Mouse (Mus musculus) limb, embryonic 14.5 days (tissue): ENCODE measurements around the gene Fam129a. TPM values are rescaled to one million over a fixed set of nuclear protein-coding genes. Genes with fewer than 3 reads are reported as not detected.

ENCODE experiments used
- ATAC-seq: fragments of 200-750 bp; cut with Nextera tagmentation; 2 replicates; pipeline ENCODE4 v1.8.0; 2017; ENCODE audit warnings: low read depth, moderate number of reproducible peaks, moderate TSS enrichment; ENCODE audit not compliant: low FRiP score
- DNase-seq: peaks from one replicate; pipeline ENCODE4 v3.0.0-alpha.2; 2015; ENCODE audit warnings: low spot score
- H3K27ac ChIP-seq: fragments of 300-500 bp; sonication (generic); replicated peaks from 2 replicates; pipeline ENCODE4 v1.5.1; 2014; ENCODE audit warnings: low read depth, mild to moderate bottlenecking, low read length, moderate library complexity, mixed read lengths
- H3K27me3 ChIP-seq: fragments of 300-500 bp; sonication (generic); 2 replicates; pipeline ENCODE4 v1.6.1; 2014; ENCODE audit warnings: low read length, mixed read lengths; ENCODE audit not compliant: control insufficient read depth, insufficient read depth
- H3K36me3 ChIP-seq: fragments of 300-500 bp; sonication (generic); 2 replicates; pipeline ENCODE4 v1.6.1; 2014; ENCODE audit warnings: mild to moderate bottlenecking, low read length, moderate library complexity, mixed read lengths; ENCODE audit not compliant: control insufficient read depth, insufficient read depth
- H3K4me1 ChIP-seq: fragments of 300-500 bp; sonication (generic); 2 replicates; pipeline ENCODE4 v1.6.1; 2014; ENCODE audit warnings: antibody characterized with exemption, low read length, mixed read lengths; ENCODE audit not compliant: control insufficient read depth, insufficient read depth
- H3K4me2 ChIP-seq: fragments of 300-500 bp; sonication (generic); replicated peaks from 2 replicates; pipeline ENCODE4 v1.6.1; 2014; ENCODE audit warnings: low read depth, mild to moderate bottlenecking, low read length, moderate library complexity; ENCODE audit not compliant: severe bottlenecking
- H3K4me3 ChIP-seq: fragments of 300-500 bp; sonication (generic); replicated peaks from 2 replicates; pipeline ENCODE4 v1.5.1; 2014; ENCODE audit warnings: low read length
- H3K9ac ChIP-seq: fragments of 300-500 bp; sonication (generic); 2 replicates; pipeline ENCODE4 v1.6.1; 2014; ENCODE audit warnings: mild to moderate bottlenecking, low read depth, low read length, moderate library complexity; ENCODE audit not compliant: severe bottlenecking
- H3K9me3 ChIP-seq: fragments of 300-500 bp; sonication (generic); 2 replicates; pipeline ENCODE4 v1.6.1; 2016; ENCODE audit warnings: low read length; ENCODE audit not compliant: control insufficient read depth
- POLR2A ChIP-seq: fragments of 200-500 bp; IDR thresholded peaks from 2 replicates; pipeline ENCODE4 v1.8.0; 2012; ENCODE audit warnings: inconsistent platforms, mild to moderate bottlenecking, moderate library complexity, borderline replicate concordance; ENCODE audit not compliant: insufficient read depth, insufficient read length; ENCODE audit errors: extremely low read depth
- WGBS: fragments of 180-500 bp; shearing (Covaris S2); extraction: QIAGEN DNeasy Blood & Tissue Kit; methylation state at CpG from one replicate; pipeline ENCODE4 v1.1.7; 2014; 5-methylcytosine and 5-hydroxymethylcytosine counted together
- polyA plus RNA-seq, 2 experiments: library from polyadenylated mRNA; depleted of rRNA in 1 of 2; stranded (reverse) in 1 of 2; unstranded in 1 of 2; fragments of >200 nt; fragmentation: Nextera tagmentation in 1 of 2; extraction: Ambion mirVana in 1 of 2; gene quantifications; 2 replicates each; pipeline versions ENCODE4 v1.2.1 to v1.2.3; 2012 to 2014

The Fam129a gene
- polyA plus RNA-seq, 2 experiments, result 11.1 to 14.7 TPM

- WGBS, result 38% methylated on average over 6 of the region's 6 CpGs
- no peak for ATAC-seq
- H3K27me3 ChIP-seq, result no peaks in the 10 kb centered on the region
Observed at GRCm38 (mm10) chr1:151563893-151564292, 7.1 kb upstream of the Fam129a start.

GRCm38 (mm10) chr1:151564377-151564776 lies 6.6 kb upstream of the Fam129a start:
- H3K27me3 ChIP-seq, result no peaks in the 10 kb centered on the region
- 11% methylated on average over 12 of the region's 12 CpGs for WGBS
- TF ChIP-seq POLR2A, result no peak
- no peak overlapping the region for H3K27ac ChIP-seq
- no peak overlapping the region for H3K4me2 ChIP-seq
- 0 out of 2 replicates have a peak, but pooled peaks cover 5% of the 10 kb centered on the region for H3K4me1 ChIP-seq
- H3K9ac ChIP-seq, result no peak overlapping the region
- H3K9me3 ChIP-seq, result no peaks in the 10 kb centered on the region
- no peaks in the 10 kb centered on the region for H3K36me3 ChIP-seq
- ATAC-seq (peak; percentile 82; the same call in 1 of the 2 replicates), DNase-seq (peak; percentile 86)
- H3K4me3 ChIP-seq, result no peak overlapping the region

More at GRCm38 (mm10) chr1:151563893-151564292, 7.1 kb upstream of the Fam129a start:
- no peak for TF ChIP-seq POLR2A
- H3K4me3 ChIP-seq, result no peak overlapping the region
- 0 out of 2 replicates have a peak, but pooled peaks cover 5% of the 10 kb centered on the region for H3K4me1 ChIP-seq
- H3K9me3 ChIP-seq, result no peaks in the 10 kb centered on the region
- H3K36me3 ChIP-seq, result no peaks in the 10 kb centered on the region
- H3K9ac ChIP-seq, result no peak overlapping the region
- no peak overlapping the region for H3K27ac ChIP-seq
- no peak for DNase-seq
- H3K4me2 ChIP-seq, result no peak overlapping the region

GRCm38 (mm10) chr1:151568682-151569081 lies 2.3 kb upstream of the Fam129a start:
- no peak for TF ChIP-seq POLR2A
- Histone ChIP-seq H3K27me3 (peaks cover 5% of the 10 kb centered on the region; the same call in 1 of the 2 replicates), H3K4me3 (no peak overlapping the region), H3K9me3 (no peaks in the 10 kb centered on the region), H3K36me3 (no peaks in the 10 kb centered on the region), H3K4me1 (peaks cover 14% of the 10 kb centered on the region), H3K4me2 (no peak overlapping the region), H3K9ac (no peak overlapping the region), H3K27ac (no peak overlapping the region)
- ATAC-seq, result no peak
- WGBS, result 70% methylated on average over 7 of the region's 7 CpGs
- DNase-seq, result no peak

- Histone ChIP-seq H3K4me3 (peak overlapping the region; percentile 51), H3K9me3 (no peaks in the 10 kb centered on the region), H3K27me3 (peaks cover 5% of the 10 kb centered on the region; the same call in 1 of the 2 replicates), H3K9ac (peak overlapping the region; percentile 64; the same call in 1 of the 2 replicates), H3K4me2 (peak overlapping the region; percentile 82), H3K4me1 (peaks cover 15% of the 10 kb centered on the region), H3K36me3 (no peaks in the 10 kb centered on the region), H3K27ac (no peak overlapping the region)
- DNase-seq, result no peak
- no peak for TF ChIP-seq POLR2A
- 20% methylated on average over 10 of the region's 10 CpGs for WGBS
- ATAC-seq, result no peak
Observed at GRCm38 (mm10) chr1:151571838-151572578, 1.0 kb downstream of the Fam129a start.

GRCm38 (mm10) chr1:151572601-151573320 lies 1.8 kb downstream of the Fam129a start:
- 72% methylated on average over 7 of the region's 7 CpGs for WGBS
- Histone ChIP-seq H3K36me3 (no peaks in the 10 kb centered on the region), H3K9me3 (no peaks in the 10 kb centered on the region), H3K4me2 (no peak overlapping the region; the same call in 1 of the 2 replicates), H3K4me1 (peaks cover 15% of the 10 kb centered on the region), H3K27ac (no peak overlapping the region), H3K9ac (no peak overlapping the region), H3K27me3 (peaks cover 5% of the 10 kb centered on the region; the same call in 1 of the 2 replicates), H3K4me3 (no peak overlapping the region; the same call in 1 of the 2 replicates)
- no peak for ATAC-seq
- TF ChIP-seq POLR2A, result no peak
- no peak for DNase-seq
